Mouse (Mus musculus) liver, adult 2 months (tissue): ENCODE measurements at regions not wholly inside any gene's neighbourhood (a gene's known extent, or its start where the extent isn't known, plus 50 kb on each side); places are given as distances from the start of the nearest gene placed in this dataset.

Experiments
- CTCF ChIP-seq: fragments of 200-500 bp; IDR thresholded peaks from 2 replicates; pipeline ENCODE4 v1.5.1; 2011; ENCODE audit warnings: low read depth, low read length, control low read depth
- POLR2A ChIP-seq: fragments of 200-500 bp; IDR thresholded peaks from 2 replicates; pipeline ENCODE4 v1.6.1; 2011; ENCODE audit warnings: low read length, control low read depth; ENCODE audit not compliant: insufficient read depth; ENCODE audit errors: extremely low read depth

- TF ChIP-seq POLR2A (no peak), CTCF (no peak)
These were observed 372.5 kb downstream of the Wdr11 start for GRCm38 (mm10) chr7:129964192-129964591.
